Mouse (Mus musculus): ENCODE measurements around the gene Ctsl.

DNA sequence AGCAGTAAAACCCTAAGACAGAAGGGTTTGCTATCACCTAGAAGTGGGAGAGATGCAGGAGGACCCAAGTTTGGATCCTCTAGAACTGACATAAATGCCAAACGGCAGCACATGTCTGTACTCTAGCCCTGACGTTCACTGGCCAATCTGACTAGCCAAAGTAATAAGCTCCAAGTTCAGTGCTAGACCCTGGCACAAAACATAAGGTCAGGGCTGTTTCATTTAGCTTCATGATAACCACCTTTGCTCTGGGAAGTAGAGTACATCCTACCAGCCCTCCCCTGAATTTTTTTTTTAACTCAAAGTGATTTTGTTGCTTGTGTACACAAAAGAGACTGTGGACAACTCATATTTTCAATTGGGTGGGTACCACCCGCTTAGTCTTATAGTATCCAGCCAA, 9.7 kb downstream of the Ctsl start:
- TF ChIP-seq CTCF (IDR thresholded peaks at IDR 0.05; ENCODE audit: low read depth), result no peak
- TF ChIP-seq EP300 (IDR thresholded peaks at IDR 0.05; ENCODE audit: low read depth), result peak; percentile 29; the same call in 1 of the 2 replicates

Measured in liver, postnatal 0 days (tissue).